Mouse (Mus musculus): Measurements from ENCODE around the gene Rcvrn. TPM values are rescaled to one million over a fixed set of nuclear protein-coding genes. Genes with fewer than 3 reads are reported as not detected.

Rcvrn gene
- polyA plus RNA-seq, 1 experiment from 2014 or later, result not detected

DNA sequence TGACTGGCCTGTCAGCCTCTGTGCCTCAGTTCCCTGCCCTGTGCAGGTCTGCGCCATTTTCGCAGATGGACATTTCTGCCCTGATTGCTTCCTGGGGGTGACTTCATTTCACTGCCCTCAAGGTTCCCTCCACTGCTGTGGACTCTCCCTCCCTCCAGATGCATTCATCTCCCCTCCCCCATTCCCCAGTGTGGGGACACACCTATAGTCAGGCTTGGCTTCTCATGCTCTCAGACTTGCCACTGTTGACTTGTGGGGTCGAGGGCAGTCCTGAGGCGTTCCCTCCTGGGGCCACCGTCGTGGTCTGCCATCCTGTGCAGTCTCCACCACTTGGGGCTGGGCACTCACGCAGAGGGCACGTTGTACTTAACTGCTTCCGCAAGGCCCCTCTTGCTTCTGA lies 38.3 kb upstream of the Rcvrn start:
- Histone ChIP-seq H3K27me3 (no peaks in the 10 kb centered on the region), H3K36me3 (no peaks in the 10 kb centered on the region), H3K27ac (no peak overlapping the region), H3K9ac (no peak overlapping the region), H3K4me1 (peaks cover 30% of the 10 kb centered on the region), H3K9me3 (replicated peaks) (no peaks in the 10 kb centered on the region), H3K4me3 (no peak overlapping the region), H3K4me2 (replicated peaks) (no peak overlapping the region)
- WGBS, result 88% methylated on average over 9 of the region's 9 CpGs
- no peak for ATAC-seq (ENCODE audit: low FRiP score)

- no peak overlapping the region for H3K27ac ChIP-seq
- no peaks in the 10 kb centered on the region for H3K27me3 ChIP-seq
- ATAC-seq (ENCODE audit: low FRiP score), result no peak
- 42% methylated on average over 11 of the region's 11 CpGs for WGBS
- no peaks in the 10 kb centered on the region for H3K9me3 ChIP-seq (replicated peaks)
- H3K9ac ChIP-seq, result no peak overlapping the region
- H3K36me3 ChIP-seq, result no peaks in the 10 kb centered on the region
- H3K4me2 ChIP-seq (replicated peaks), result no peak overlapping the region
- no peak overlapping the region for H3K4me3 ChIP-seq
- H3K4me1 ChIP-seq, result peaks cover 25% of the 10 kb centered on the region
Observed at GRCm38 (mm10) chr11:67657685-67658382, 37.3 kb upstream of the Rcvrn start.

GRCm38 (mm10) chr11:67661465-67661864 lies 33.7 kb upstream of the Rcvrn start:
- H3K36me3 ChIP-seq, result no peaks in the 10 kb centered on the region
- no peak overlapping the region for H3K9ac ChIP-seq
- no peak for ATAC-seq (ENCODE audit: low FRiP score)
- H3K4me2 ChIP-seq (replicated peaks), result no peak overlapping the region
- H3K9me3 ChIP-seq (replicated peaks), result no peaks in the 10 kb centered on the region
- no peak overlapping the region for H3K4me3 ChIP-seq
- no peaks in the 10 kb centered on the region for H3K27me3 ChIP-seq
- H3K27ac ChIP-seq, result no peak overlapping the region
- peaks cover 14% of the 10 kb centered on the region for H3K4me1 ChIP-seq
- 91% methylated on average over 8 of the region's 8 CpGs for WGBS

GRCm38 (mm10) chr11:67663437-67663836 lies 31.7 kb upstream of the Rcvrn start:
- H3K4me1 ChIP-seq, result no peaks in the 10 kb centered on the region
- no peak for ATAC-seq (ENCODE audit: low FRiP score)
- WGBS, result 95% methylated on average over 4 of the region's 4 CpGs
- H3K27ac ChIP-seq, result no peak overlapping the region
- no peak overlapping the region for H3K9ac ChIP-seq
- H3K4me2 ChIP-seq (replicated peaks), result no peak overlapping the region
- H3K27me3 ChIP-seq, result no peaks in the 10 kb centered on the region
- H3K9me3 ChIP-seq (replicated peaks), result no peaks in the 10 kb centered on the region
- H3K36me3 ChIP-seq, result no peaks in the 10 kb centered on the region
- H3K4me3 ChIP-seq, result no peak overlapping the region

GRCm38 (mm10) chr11:67664261-67664660 lies 30.9 kb upstream of the Rcvrn start:
- Histone ChIP-seq H3K27me3 (no peaks in the 10 kb centered on the region), H3K4me2 (replicated peaks) (no peak overlapping the region), H3K36me3 (no peaks in the 10 kb centered on the region), H3K4me3 (no peak overlapping the region), H3K9ac (no peak overlapping the region), H3K27ac (no peak overlapping the region), H3K4me1 (no peaks in the 10 kb centered on the region), H3K9me3 (replicated peaks) (no peaks in the 10 kb centered on the region)
- WGBS, result 89% methylated on average over 3 of the region's 3 CpGs
- no peak for ATAC-seq (ENCODE audit: low FRiP score)

- no peaks in the 10 kb centered on the region for H3K9me3 ChIP-seq (replicated peaks)
- H3K9ac ChIP-seq, result no peak overlapping the region
- H3K4me3 ChIP-seq, result no peak overlapping the region
- no peaks in the 10 kb centered on the region for H3K27me3 ChIP-seq
- 80% methylated on average over 6 of the region's 6 CpGs for WGBS
- no peaks in the 10 kb centered on the region for H3K36me3 ChIP-seq
- H3K4me2 ChIP-seq (replicated peaks), result no peak overlapping the region
- no peak for ATAC-seq (ENCODE audit: low FRiP score)
- no peak overlapping the region for H3K27ac ChIP-seq
- H3K4me1 ChIP-seq, result no peaks in the 10 kb centered on the region
Observed at GRCm38 (mm10) chr11:67664918-67665317, 30.2 kb upstream of the Rcvrn start.

GRCm38 (mm10) chr11:67666129-67666528 lies 29.0 kb upstream of the Rcvrn start:
- Histone ChIP-seq H3K36me3 (no peaks in the 10 kb centered on the region), H3K4me1 (no peaks in the 10 kb centered on the region), H3K9ac (no peak overlapping the region), H3K4me3 (no peak overlapping the region), H3K4me2 (replicated peaks) (no peak overlapping the region), H3K27me3 (no peaks in the 10 kb centered on the region), H3K27ac (no peak overlapping the region), H3K9me3 (replicated peaks) (no peaks in the 10 kb centered on the region)
- 83% methylated on average over 5 of the region's 5 CpGs for whole genome bisulfite sequencing
- ATAC-seq (ENCODE audit: low FRiP score), result no peak

DNA sequence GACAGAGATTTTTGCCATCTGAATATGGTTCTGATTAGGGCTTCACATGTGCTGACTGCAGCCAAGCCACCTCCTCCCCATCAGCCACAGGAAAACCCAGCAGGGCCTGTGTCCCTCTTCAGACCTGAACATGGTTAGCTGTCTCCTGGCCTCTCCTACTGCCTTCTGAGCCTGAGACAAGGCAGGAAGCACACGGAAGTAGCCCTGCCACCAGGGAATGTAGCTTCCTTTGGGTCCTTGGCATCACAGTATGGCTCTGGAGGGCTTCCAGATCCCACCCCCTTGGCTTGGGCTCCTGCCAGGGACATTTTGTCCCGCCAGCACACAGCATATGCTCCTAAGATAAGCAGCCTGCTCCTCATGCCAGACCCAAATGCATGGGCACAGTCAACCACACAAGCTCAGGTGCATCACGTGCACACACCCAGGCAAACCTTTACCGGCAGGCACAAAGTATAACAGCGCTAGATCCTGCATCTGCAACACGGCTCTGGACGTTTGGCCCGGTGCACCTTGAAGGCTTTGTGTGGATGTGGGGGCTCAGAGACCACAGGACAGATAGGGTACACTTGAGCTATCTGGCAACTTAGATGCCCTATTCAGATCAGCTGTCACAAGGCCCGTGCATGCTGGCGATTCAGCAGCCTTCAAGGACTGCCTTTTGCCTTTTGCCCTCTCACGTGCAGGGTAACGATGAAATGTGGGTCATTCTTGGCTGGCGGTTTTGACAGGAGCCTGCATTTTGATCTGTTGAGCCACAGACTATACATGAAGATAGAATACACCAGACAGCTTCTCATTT lies 27.4 kb upstream of the Rcvrn start:
- no peaks in the 10 kb centered on the region for H3K27me3 ChIP-seq
- 87% methylated on average over 13 of the region's 13 CpGs for WGBS
- no peak for ATAC-seq (ENCODE audit: low FRiP score)
- H3K9ac ChIP-seq, result no peak overlapping the region
- H3K36me3 ChIP-seq, result no peaks in the 10 kb centered on the region
- no peak overlapping the region for H3K27ac ChIP-seq
- no peak overlapping the region for H3K4me2 ChIP-seq (replicated peaks)
- H3K4me1 ChIP-seq, result no peaks in the 10 kb centered on the region
- H3K9me3 ChIP-seq (replicated peaks), result no peaks in the 10 kb centered on the region
- H3K4me3 ChIP-seq, result no peak overlapping the region

- no peak overlapping the region for H3K9ac ChIP-seq
- H3K36me3 ChIP-seq, result no peaks in the 10 kb centered on the region
- H3K4me2 ChIP-seq (replicated peaks), result no peak overlapping the region
- no peaks in the 10 kb centered on the region for H3K27me3 ChIP-seq
- H3K4me3 ChIP-seq, result no peak overlapping the region
- no peak for ATAC-seq (ENCODE audit: low FRiP score)
- WGBS, result 87% methylated on average over 3 of the region's 3 CpGs
- H3K27ac ChIP-seq, result no peak overlapping the region
- H3K4me1 ChIP-seq, result no peaks in the 10 kb centered on the region
- no peaks in the 10 kb centered on the region for H3K9me3 ChIP-seq (replicated peaks)
Observed at GRCm38 (mm10) chr11:67668460-67669007, 26.6 kb upstream of the Rcvrn start.

GRCm38 (mm10) chr11:67670031-67670430 lies 25.1 kb upstream of the Rcvrn start:
- Histone ChIP-seq H3K4me2 (replicated peaks) (no peak overlapping the region), H3K4me3 (no peak overlapping the region), H3K9me3 (replicated peaks) (no peaks in the 10 kb centered on the region), H3K27me3 (no peaks in the 10 kb centered on the region), H3K36me3 (no peaks in the 10 kb centered on the region), H3K27ac (no peak overlapping the region), H3K4me1 (no peaks in the 10 kb centered on the region), H3K9ac (no peak overlapping the region)
- 97% methylated on average over 6 of the region's 6 CpGs for WGBS
- ATAC-seq (ENCODE audit: low FRiP score), result no peak

GRCm38 (mm10) chr11:67672140-67672539 lies 23.0 kb upstream of the Rcvrn start:
- Histone ChIP-seq H3K4me1 (no peaks in the 10 kb centered on the region), H3K9ac (no peak overlapping the region), H3K9me3 (replicated peaks) (no peaks in the 10 kb centered on the region), H3K27ac (no peak overlapping the region), H3K36me3 (no peaks in the 10 kb centered on the region), H3K4me2 (replicated peaks) (no peak overlapping the region), H3K27me3 (no peaks in the 10 kb centered on the region), H3K4me3 (no peak overlapping the region)
- no peak for ATAC-seq (ENCODE audit: low FRiP score)
- WGBS, result 75% methylated on average over 5 of the region's 5 CpGs

- H3K27me3 ChIP-seq, result no peaks in the 10 kb centered on the region
- no peak overlapping the region for H3K9ac ChIP-seq
Observed at GRCm38 (mm10) chr11:67675562-67676540, 19.3 kb upstream of the Rcvrn start.

More at GRCm38 (mm10) chr11:67675562-67676540, 19.3 kb upstream of the Rcvrn start:
- Histone ChIP-seq H3K4me2 (replicated peaks) (no peak overlapping the region), H3K4me1 (no peaks in the 10 kb centered on the region), H3K4me3 (no peak overlapping the region), H3K9me3 (replicated peaks) (no peaks in the 10 kb centered on the region), H3K27ac (no peak overlapping the region), H3K36me3 (no peaks in the 10 kb centered on the region)
- 62% methylated on average over 12 of the region's 12 CpGs for WGBS
- no peak; the same call in 1 of the 2 replicates for ATAC-seq (ENCODE audit: low FRiP score)

Measured in hindbrain, embryonic 12.5 days (tissue).